Mouse (Mus musculus) midbrain, embryonic 14.5 days (tissue): ENCODE data around the gene Slc38a6. TPM values are rescaled to one million over a fixed set of nuclear protein-coding genes. Genes with fewer than 3 reads are reported as not detected.

ENCODE experiments used
- ATAC-seq: fragments of 200-750 bp; cut with Nextera tagmentation; 2 replicates; pipeline ENCODE4 v1.8.0; 2017; ENCODE audit warnings: moderate number of reproducible peaks, moderate library complexity; ENCODE audit not compliant: low FRiP score, low TSS enrichment
- DNase-seq: peaks from one replicate; pipeline ENCODE4 v3.0.0-alpha.2; 2015
- H3K27ac ChIP-seq: fragments of 300-500 bp; sonication (generic); replicated peaks from 2 replicates; pipeline ENCODE4 v1.5.1; 2014; ENCODE audit warnings: mild to moderate bottlenecking, low read depth, low read length, moderate library complexity
- H3K27me3 ChIP-seq: fragments of 300-500 bp; sonication (generic); 2 replicates; pipeline ENCODE4 v1.6.1; 2014; ENCODE audit warnings: low read length, control low read depth, mixed read lengths; ENCODE audit not compliant: control insufficient read depth, insufficient read depth
- H3K36me3 ChIP-seq: fragments of 300-500 bp; sonication (generic); 2 replicates; pipeline ENCODE4 v1.6.1; 2014; ENCODE audit warnings: low read length, control low read depth; ENCODE audit not compliant: control insufficient read depth, insufficient read depth
- H3K4me1 ChIP-seq: fragments of 300-500 bp; sonication (generic); 2 replicates; pipeline ENCODE4 v1.6.1; 2014; ENCODE audit warnings: mild to moderate bottlenecking, antibody characterized with exemption, low read length, control low read depth; ENCODE audit not compliant: control insufficient read depth, insufficient read depth
- H3K4me2 ChIP-seq: fragments of 300-500 bp; sonication (generic); 2 replicates; pipeline ENCODE4 v1.6.1; 2014; ENCODE audit warnings: mild to moderate bottlenecking, low read length, moderate library complexity
- H3K4me3 ChIP-seq: fragments of 300-500 bp; sonication (generic); replicated peaks from 2 replicates; pipeline ENCODE4 v1.5.1; 2014; ENCODE audit warnings: low read depth, low read length
- H3K9ac ChIP-seq: fragments of 300-500 bp; sonication (generic); replicated peaks from 2 replicates; pipeline ENCODE4 v1.6.1; 2014; ENCODE audit warnings: mild to moderate bottlenecking, low read length, moderate library complexity
- H3K9me3 ChIP-seq: fragments of 300-500 bp; sonication (generic); 2 replicates; pipeline ENCODE4 v1.6.1; 2016; ENCODE audit warnings: low read length, control low read depth, mixed read lengths; ENCODE audit not compliant: control insufficient read depth
- WGBS: fragments of 180-500 bp; shearing (Covaris S2); extraction: QIAGEN DNeasy Blood & Tissue Kit; methylation state at CpG from one replicate; pipeline ENCODE4 v1.1.7; 2014; 5-methylcytosine and 5-hydroxymethylcytosine counted together
- polyA plus RNA-seq: library from polyadenylated mRNA; unstranded; fragments of >200 nt; fragmentation: Nextera tagmentation; extraction: Ambion mirVana; gene quantifications from 2 replicates; pipeline ENCODE4 v1.2.1, GENCODE M21; 2014

Gene Slc38a6
- polyA plus RNA-seq, 1 experiment from 2014 or later = 14.3 TPM

DNA sequence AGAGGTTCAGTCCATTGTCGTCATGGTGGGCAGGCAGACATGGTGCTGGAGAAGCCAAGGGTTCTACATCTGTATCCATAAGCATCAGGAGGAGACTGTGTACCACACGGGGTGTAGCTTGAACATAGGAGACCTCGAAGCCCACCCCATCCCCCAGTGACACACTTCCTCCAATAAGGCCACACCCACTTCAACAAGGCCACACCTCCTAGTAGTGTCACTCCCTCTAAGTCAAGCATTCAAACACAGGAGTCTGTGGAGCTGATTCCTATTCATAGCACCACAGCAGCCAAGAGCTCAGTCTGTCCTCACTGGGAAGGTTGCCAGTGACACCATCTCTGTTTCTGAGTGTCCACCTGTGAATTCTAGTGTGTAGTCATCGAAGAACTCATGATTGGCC lies 57.7 kb downstream of the Slc38a6 start:
- WGBS = 95% methylated on average over 4 of the region's 4 CpGs
- no peak overlapping the region for H3K4me2 ChIP-seq
- no peaks in the 10 kb centered on the region for H3K9me3 ChIP-seq
- no peak for ATAC-seq
- H3K4me1 ChIP-seq = 0 out of 2 replicates have a peak, but pooled peaks cover 3% of the 10 kb centered on the region
- H3K27ac ChIP-seq = no peak overlapping the region
- H3K36me3 ChIP-seq = 0 out of 2 replicates have a peak, but pooled peaks cover 10% of the 10 kb centered on the region
- no peak overlapping the region for H3K9ac ChIP-seq
- H3K27me3 ChIP-seq = no peaks in the 10 kb centered on the region
- no peak for DNase-seq
- no peak overlapping the region for H3K4me3 ChIP-seq

DNA sequence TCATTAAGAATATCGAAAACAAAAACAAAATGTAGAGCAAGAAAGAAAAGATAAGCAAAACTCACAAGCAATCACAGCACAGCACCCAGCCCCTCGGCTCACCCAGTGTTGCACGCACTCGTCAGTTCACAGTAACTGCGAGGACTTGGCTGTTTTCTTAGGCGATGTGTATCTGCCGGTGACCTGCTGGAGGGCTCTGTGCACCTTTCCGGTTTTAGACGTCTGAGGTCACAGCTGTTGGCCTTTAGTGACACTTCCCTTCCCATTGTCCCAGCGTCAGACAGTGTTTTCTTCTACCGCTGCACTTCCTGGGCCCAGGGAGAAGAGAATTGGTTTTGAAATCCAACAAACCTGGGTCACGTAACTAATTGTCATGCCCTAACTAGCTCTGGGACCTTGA lies 58.6 kb downstream of the Slc38a6 start:
- H3K36me3 ChIP-seq = 0 out of 2 replicates have a peak, but pooled peaks cover 10% of the 10 kb centered on the region
- no peaks in the 10 kb centered on the region for H3K27me3 ChIP-seq
- H3K9ac ChIP-seq = no peak overlapping the region
- H3K27ac ChIP-seq = no peak overlapping the region
- 84% methylated on average over 12 of the region's 12 CpGs for WGBS
- no peak overlapping the region for H3K4me2 ChIP-seq
- H3K9me3 ChIP-seq = no peaks in the 10 kb centered on the region
- no peak overlapping the region for H3K4me3 ChIP-seq
- no peak for DNase-seq
- no peak for ATAC-seq
- 0 out of 2 replicates have a peak, but pooled peaks cover 3% of the 10 kb centered on the region for H3K4me1 ChIP-seq

DNA sequence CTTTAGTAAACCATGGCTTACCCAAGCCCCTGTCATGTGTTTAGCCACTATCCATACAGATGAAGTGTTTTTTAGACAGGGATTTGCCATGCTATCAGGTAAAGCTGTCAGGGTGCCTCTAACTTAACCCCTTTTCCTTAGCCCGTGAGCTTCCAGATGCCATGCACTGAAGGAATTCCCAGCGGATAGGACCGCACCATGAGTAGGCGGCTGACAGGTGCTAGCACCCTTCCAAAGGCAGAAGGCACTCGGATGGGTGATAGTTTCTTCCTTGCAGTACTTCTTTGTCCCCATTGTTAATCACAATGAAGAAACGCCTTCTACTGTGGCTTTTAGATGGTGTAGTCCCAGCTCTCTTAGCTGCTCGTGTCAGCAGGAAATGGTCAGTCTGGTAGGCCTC lies 60.6 kb downstream of the Slc38a6 start:
- no peak for DNase-seq
- Histone ChIP-seq H3K9me3 (no peaks in the 10 kb centered on the region), H3K4me2 (no peak overlapping the region), H3K4me3 (no peak overlapping the region), H3K4me1 (no peaks in the 10 kb centered on the region), H3K36me3 (0 out of 2 replicates have a peak, but pooled peaks cover 10% of the 10 kb centered on the region), H3K27ac (no peak overlapping the region), H3K27me3 (no peaks in the 10 kb centered on the region), H3K9ac (no peak overlapping the region)
- no peak for ATAC-seq
- 82% methylated on average over 7 of the region's 7 CpGs for WGBS

DNA sequence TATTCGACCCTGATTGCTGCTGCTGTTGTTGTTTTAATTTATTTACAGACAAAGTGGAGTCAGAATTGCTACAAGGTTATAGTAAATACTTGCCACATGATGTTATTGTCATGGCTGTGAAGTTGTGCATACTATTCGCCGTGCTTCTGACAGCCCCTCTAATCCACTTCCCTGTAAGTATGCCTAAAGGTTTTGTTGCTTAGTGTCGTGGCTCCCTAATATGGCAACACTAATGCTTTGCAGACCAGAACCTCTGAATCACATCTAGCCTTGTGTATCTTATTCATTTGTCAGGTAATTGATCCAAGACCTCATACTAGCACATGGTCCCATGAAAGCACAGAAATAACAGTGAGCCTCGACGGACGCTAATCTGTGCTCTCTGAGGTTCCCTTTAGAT lies 63.9 kb downstream of the Slc38a6 start:
- H3K27ac ChIP-seq = no peak overlapping the region
- H3K4me3 ChIP-seq = no peak overlapping the region
- no peak overlapping the region for H3K9ac ChIP-seq
- H3K4me1 ChIP-seq = no peaks in the 10 kb centered on the region
- 62% methylated on average over 7 of the region's 7 CpGs for WGBS
- DNase-seq (no peak), ATAC-seq (no peak)
- 0 out of 2 replicates have a peak, but pooled peaks cover 5% of the 10 kb centered on the region for H3K36me3 ChIP-seq
- H3K4me2 ChIP-seq = no peak overlapping the region
- no peaks in the 10 kb centered on the region for H3K9me3 ChIP-seq
- H3K27me3 ChIP-seq = no peaks in the 10 kb centered on the region

DNA sequence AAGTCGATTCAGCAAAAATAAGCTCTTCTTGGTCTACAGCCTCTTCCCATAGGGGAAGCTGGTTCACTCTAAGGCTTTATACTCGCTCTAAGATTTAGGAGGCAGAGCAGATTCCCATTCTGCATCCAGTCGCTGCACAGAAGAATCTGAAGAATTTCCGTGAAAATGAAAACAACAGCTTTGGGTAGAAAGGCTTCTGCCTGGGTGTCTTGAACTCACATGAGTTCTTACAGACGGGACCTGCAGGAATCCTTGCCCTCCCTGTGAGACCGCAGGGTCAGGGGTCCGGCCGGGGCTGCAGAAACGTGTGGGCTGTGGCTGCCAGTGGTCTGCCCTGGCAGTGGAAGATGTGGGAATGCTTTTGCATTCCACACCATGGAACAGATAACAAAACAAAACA lies 64.4 kb downstream of the Slc38a6 start:
- H3K9ac ChIP-seq = no peak overlapping the region
- no peak overlapping the region for H3K27ac ChIP-seq
- no peaks in the 10 kb centered on the region for H3K27me3 ChIP-seq
- no peak overlapping the region for H3K4me3 ChIP-seq
- no peak for ATAC-seq
- H3K4me1 ChIP-seq = no peaks in the 10 kb centered on the region
- 33% methylated on average over 9 of the region's 9 CpGs for WGBS
- no peaks in the 10 kb centered on the region for H3K36me3 ChIP-seq
- H3K9me3 ChIP-seq = no peaks in the 10 kb centered on the region
- no peak for DNase-seq
- no peak overlapping the region for H3K4me2 ChIP-seq

DNA sequence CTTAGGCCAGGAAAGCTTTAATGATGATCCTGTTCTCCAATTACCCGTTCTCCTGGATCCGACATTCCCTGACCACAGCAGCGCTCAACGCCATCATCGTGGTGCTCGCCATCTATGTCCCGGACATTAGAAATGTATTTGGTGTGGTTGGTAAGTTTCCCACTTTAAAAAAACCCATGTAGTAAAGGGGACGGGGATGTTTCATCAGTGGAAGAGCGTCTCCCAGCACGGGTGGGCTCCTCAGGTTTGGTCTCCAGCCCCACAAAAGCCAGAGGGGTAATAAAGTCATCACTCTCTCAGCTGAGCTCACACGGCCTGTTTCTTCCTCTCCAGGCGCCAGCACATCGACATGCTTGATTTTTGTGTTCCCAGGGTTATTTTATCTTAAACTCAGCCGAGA lies 65.2 kb downstream of the Slc38a6 start:
- no peak for ATAC-seq
- H3K4me2 ChIP-seq = no peak overlapping the region
- no peak overlapping the region for H3K9ac ChIP-seq
- H3K9me3 ChIP-seq = no peaks in the 10 kb centered on the region
- no peaks in the 10 kb centered on the region for H3K27me3 ChIP-seq
- H3K4me1 ChIP-seq = no peaks in the 10 kb centered on the region
- WGBS = 71% methylated on average over 14 of the region's 14 CpGs
- no peak overlapping the region for H3K4me3 ChIP-seq
- no peaks in the 10 kb centered on the region for H3K36me3 ChIP-seq
- H3K27ac ChIP-seq = no peak overlapping the region
- no peak for DNase-seq

DNA sequence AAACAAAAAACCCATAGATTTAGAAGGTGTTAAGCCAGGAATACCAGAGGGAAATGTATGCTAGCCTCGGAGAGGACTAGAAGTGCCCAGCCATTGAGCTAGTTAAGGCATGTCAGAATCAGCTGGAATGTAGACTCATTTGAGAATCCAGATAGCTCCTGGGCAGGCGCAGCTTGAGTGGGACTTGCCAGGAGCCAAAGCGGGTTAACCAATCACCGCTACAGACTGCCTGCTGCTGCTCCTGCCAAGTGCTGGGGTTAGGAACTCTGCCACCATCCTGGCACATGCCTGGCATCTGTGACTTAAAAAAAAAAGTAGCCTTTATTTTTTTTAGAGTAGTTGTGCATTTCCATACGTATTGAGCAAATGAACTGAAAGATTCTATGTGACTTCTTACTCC lies 66.8 kb downstream of the Slc38a6 start:
- Histone ChIP-seq H3K4me3 (no peak overlapping the region), H3K4me2 (no peak overlapping the region), H3K27me3 (no peaks in the 10 kb centered on the region), H3K4me1 (no peaks in the 10 kb centered on the region), H3K36me3 (no peaks in the 10 kb centered on the region), H3K9ac (no peak overlapping the region), H3K27ac (no peak overlapping the region), H3K9me3 (no peaks in the 10 kb centered on the region)
- DNase-seq = peak; percentile 18
- WGBS = 88% methylated on average over 5 of the region's 5 CpGs
- no peak for ATAC-seq

DNA sequence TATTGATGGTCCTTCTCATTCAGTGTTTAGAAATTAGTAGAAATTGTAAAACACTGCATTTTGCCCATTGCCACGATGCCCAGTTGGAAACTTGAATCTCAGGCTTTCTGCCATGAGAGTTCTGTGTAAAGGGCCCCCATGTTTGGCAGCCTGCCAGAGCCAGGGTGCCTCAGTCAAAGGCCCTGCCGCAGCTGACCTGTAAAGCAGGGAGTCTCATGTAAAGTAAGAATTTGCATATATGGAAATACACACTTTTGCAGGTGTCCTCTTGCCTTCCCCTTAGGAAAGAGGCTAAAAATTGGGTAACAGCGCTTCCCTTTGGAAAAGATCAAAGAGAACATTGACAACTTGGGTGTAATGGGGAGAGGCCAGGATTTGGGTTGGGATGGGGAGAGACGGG lies 67.9 kb downstream of the Slc38a6 start:
- Histone ChIP-seq H3K36me3 (no peaks in the 10 kb centered on the region), H3K27me3 (no peaks in the 10 kb centered on the region), H3K4me2 (no peak overlapping the region), H3K9me3 (no peaks in the 10 kb centered on the region), H3K9ac (no peak overlapping the region), H3K4me1 (no peaks in the 10 kb centered on the region), H3K4me3 (no peak overlapping the region), H3K27ac (no peak overlapping the region)
- ATAC-seq = no peak
- 62% methylated on average over 4 of the region's 4 CpGs for WGBS
- DNase-seq = peak; percentile 42

DNA sequence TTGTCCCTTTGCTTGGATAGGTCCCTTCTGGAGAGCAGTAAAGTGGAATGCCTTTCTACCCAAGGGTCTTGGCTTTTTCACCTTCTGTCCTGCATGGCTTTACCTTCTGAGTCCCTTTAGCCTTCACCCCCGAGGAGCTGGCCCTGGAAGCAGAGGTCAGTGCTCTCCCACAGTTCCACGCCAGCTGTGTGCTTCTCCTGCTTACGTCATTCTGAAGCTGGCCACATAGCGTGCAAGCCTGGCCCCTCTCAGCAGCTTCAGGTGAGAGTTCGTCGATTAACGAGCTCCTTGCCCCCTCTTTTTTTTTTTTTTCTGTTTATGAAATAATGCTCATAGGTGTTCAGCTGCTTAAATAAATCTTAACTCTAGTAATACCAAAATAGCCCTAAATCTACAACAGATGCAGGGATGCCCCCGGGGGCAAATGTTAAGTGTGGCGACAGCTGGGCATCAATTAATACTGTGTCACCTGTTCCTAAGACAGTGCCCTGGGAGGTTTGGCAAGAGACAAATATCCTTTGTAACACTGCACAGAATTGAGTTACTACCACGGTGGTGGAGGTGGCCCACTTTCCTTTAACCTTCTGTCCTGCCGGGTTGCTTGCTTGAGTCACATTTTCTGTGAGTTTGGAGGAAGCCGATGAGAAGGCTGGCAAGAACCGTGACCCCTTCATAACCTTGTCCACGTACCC lies 68.7 kb downstream of the Slc38a6 start:
- no peaks in the 10 kb centered on the region for H3K27me3 ChIP-seq
- no peak overlapping the region for H3K4me2 ChIP-seq
- H3K27ac ChIP-seq = no peak overlapping the region
- no peak overlapping the region for H3K9ac ChIP-seq
- no peak overlapping the region for H3K4me3 ChIP-seq
- ATAC-seq (no peak), DNase-seq (no peak)
- H3K4me1 ChIP-seq = no peaks in the 10 kb centered on the region
- H3K9me3 ChIP-seq = no peaks in the 10 kb centered on the region
- WGBS = 82% methylated on average over 14 of the region's 14 CpGs
- H3K36me3 ChIP-seq = no peaks in the 10 kb centered on the region
